9 mouse cellular contexts compared by ENCODE assay signal in genomic region chr10:122054535-122054934, GRCm38 (mm10). TPM values are rescaled to one million over a fixed set of nuclear protein-coding genes. Genes with fewer than 3 reads are reported as not detected.
DNase-seq lines count a peak whose midpoint lies in the region; ATAC-seq and TF ChIP-seq lines count a peak whose summit lies in the region.
"Had no signal": no experiment of that assay in that cellular context is flagged by ENCODE, and none has a peak within 500 bp of the region (broad histone marks: within the 10 kb centered on the region; RNA-seq: fewer than 3 reads in every experiment).

No protein-coding gene starts in this region.

- H3K9me3 ChIP-seq in forebrain, embryonic 11.5 days (ENCODE audit: control insufficient read depth, low read length), result no peaks in the 10 kb centered on the region
- H3K9me3 ChIP-seq in limb, embryonic 10.5 days (replicated peaks), result no peaks in the 10 kb centered on the region
- H3K9me3 ChIP-seq in midbrain, embryonic 13.5 days, result no peaks in the 10 kb centered on the region
- H3K9me3 ChIP-seq: lung, embryonic 15.5 days had no signal

- ATAC-seq in forebrain, embryonic 11.5 days (replicated peaks; ENCODE audit: low FRiP score), result peak; percentile 89
- peak; percentile 84 to 89 for ATAC-seq in hematopoietic stem cell, adult 5-6 weeks (replicated peaks in 1 of 2; ENCODE audit: insufficient read depth in 1 of 2, low FRiP score in 2 of 2, low TSS enrichment in 1 of 2, low read depth in 1 of 2, poor library complexity in 2 of 2, severe bottlenecking in 2 of 2)
- ATAC-seq in midbrain, embryonic 13.5 days, result peak; percentile 81

- H3K27ac ChIP-seq in forebrain, embryonic 11.5 days (ENCODE audit: low read depth, low read length), result no peak overlapping the region
- no peak overlapping the region for H3K27ac ChIP-seq in limb, embryonic 10.5 days
- H3K27ac ChIP-seq in midbrain, embryonic 13.5 days, result no peak overlapping the region
- no peak overlapping the region for H3K27ac ChIP-seq in testis, adult 2 months (ENCODE audit: control insufficient read depth, insufficient read depth, low read depth, low read length)
- H3K27ac ChIP-seq: lung, embryonic 15.5 days had no signal

- H3K9ac ChIP-seq in forebrain, embryonic 11.5 days (ENCODE audit: low read length), result no peak overlapping the region
- H3K9ac ChIP-seq in midbrain, embryonic 13.5 days (replicated peaks), result no peak overlapping the region
- H3K9ac ChIP-seq: lung, embryonic 15.5 days had no signal

- H3K4me1 ChIP-seq in forebrain, embryonic 11.5 days (replicated peaks; ENCODE audit: control insufficient read depth, insufficient read depth, low read length), result no peaks in the 10 kb centered on the region
- no peaks in the 10 kb centered on the region for H3K4me1 ChIP-seq in limb, embryonic 10.5 days
- no peaks in the 10 kb centered on the region for H3K4me1 ChIP-seq in midbrain, embryonic 13.5 days (replicated peaks)
- peaks cover 4% of the 10 kb centered on the region for H3K4me1 ChIP-seq in testis, adult 2 months (ENCODE audit: control insufficient read depth, insufficient read depth, low read length)
- H3K4me1 ChIP-seq: lung, embryonic 15.5 days had no signal

- TF ChIP-seq CTCF in testis, adult 2 months (IDR thresholded peaks at IDR 0.05; ENCODE audit: control insufficient read depth, insufficient read depth, insufficient replicate concordance, low read depth, low read length), result peak; percentile 86

- TF ChIP-seq POLR2A in testis, adult 2 months (IDR thresholded peaks at IDR 0.05; ENCODE audit: control insufficient read depth, low read depth, low read length), result no peak

- H3K27me3 ChIP-seq in forebrain, embryonic 11.5 days (ENCODE audit: control insufficient read depth, insufficient read depth, low read length), result no peaks in the 10 kb centered on the region
- H3K27me3 ChIP-seq in limb, embryonic 10.5 days (ENCODE audit: low read depth, poor library complexity, severe bottlenecking), result no peaks in the 10 kb centered on the region
- no peaks in the 10 kb centered on the region for H3K27me3 ChIP-seq in midbrain, embryonic 13.5 days
- H3K27me3 ChIP-seq in testis, adult 2 months (ENCODE audit: control insufficient read depth, insufficient read depth, low read length), result no peaks in the 10 kb centered on the region
- H3K27me3 ChIP-seq: lung, embryonic 15.5 days had no signal

- no peaks in the 10 kb centered on the region for H3K36me3 ChIP-seq in forebrain, embryonic 11.5 days (ENCODE audit: control insufficient read depth, insufficient read depth, low read length)
- no peaks in the 10 kb centered on the region for H3K36me3 ChIP-seq in limb, embryonic 10.5 days
- H3K36me3 ChIP-seq in midbrain, embryonic 13.5 days, result no peaks in the 10 kb centered on the region
- H3K36me3 ChIP-seq in testis, adult 2 months (ENCODE audit: control insufficient read depth, insufficient read depth, low read length), result no peaks in the 10 kb centered on the region
- H3K36me3 ChIP-seq: lung, embryonic 15.5 days had no signal

- no peak overlapping the region for H3K4me3 ChIP-seq in forebrain, embryonic 11.5 days (ENCODE audit: low read depth, low read length)
- H3K4me3 ChIP-seq in limb, embryonic 10.5 days, result no peak overlapping the region
- H3K4me3 ChIP-seq in midbrain, embryonic 13.5 days (replicated peaks), result no peak overlapping the region
- no peak overlapping the region for H3K4me3 ChIP-seq in testis, adult 2 months (ENCODE audit: control insufficient read depth, low read depth, low read length)
- H3K4me3 ChIP-seq: lung, embryonic 15.5 days had no signal

- H3K4me2 ChIP-seq in forebrain, embryonic 11.5 days (ENCODE audit: low read depth, low read length, severe bottlenecking), result no peak overlapping the region
- H3K4me2 ChIP-seq in midbrain, embryonic 13.5 days (replicated peaks), result no peak overlapping the region
- H3K4me2 ChIP-seq: lung, embryonic 15.5 days had no signal

- DNase-seq in layer of hippocampus, adult 11-12 months (ENCODE audit: low spot score), result peak; percentile 21
- no peak for DNase-seq in layer of hippocampus, adult 9-10 months (ENCODE audit: low spot score)
- DNase-seq in adrenal gland, postnatal 25 days, result peak; percentile 51
- peak; percentile 82 for DNase-seq in forebrain, embryonic 11.5 days (ENCODE audit: low spot score)
- peak; percentile 82 for DNase-seq in limb, embryonic 10.5 days (ENCODE audit: low spot score)

- 18% methylated on average over 8 of the region's 8 CpGs for WGBS in forebrain, embryonic 11.5 days
- WGBS in limb, embryonic 10.5 days, result 17% methylated on average over 8 of the region's 8 CpGs
- WGBS in midbrain, embryonic 13.5 days, result 14% methylated on average over 8 of the region's 8 CpGs

RNA-seq across cellular contexts. Expression of gene Srgap1, which starts 7.4 kb away (rescaled TPM):
- total RNA-seq in adrenal gland, postnatal 25 days (2021), result 2.1 and 2.3 TPM in 2 replicates
- 11.7 and 12.0 TPM in 2 replicates for polyA plus RNA-seq in forebrain, embryonic 11.5 days (2014; fragmentation: Nextera tagmentation; extraction: Ambion mirVana)
- 0.69 and 1.3 TPM in 2 replicates for total RNA-seq in hematopoietic stem cell, adult 5-6 weeks (2017)
- 5.4 and 6.6 TPM in 2 replicates for polyA plus RNA-seq in limb, embryonic 10.5 days (2016; fragmentation: Nextera tagmentation; extraction: Ambion mirVana)
- 40.1 and 40.9 TPM in 2 replicates for polyA plus RNA-seq in midbrain, embryonic 13.5 days (2015; fragmentation: Nextera tagmentation; extraction: Ambion mirVana)
- 31.9 and 35.3 TPM in 2 replicates for polyA plus RNA-seq in testis, adult 2 months (2012; rRNA removed)

RNA-seq across cellular contexts. Expression of gene Rxylt1, which starts 42.6 kb away (rescaled TPM):
- 37.7 and 42.6 TPM in 2 replicates for total RNA-seq in adrenal gland, postnatal 25 days (2021)
- 36.2 and 40.9 TPM in 2 replicates for polyA plus RNA-seq in forebrain, embryonic 11.5 days (2014; fragmentation: Nextera tagmentation; extraction: Ambion mirVana)
- total RNA-seq in hematopoietic stem cell, adult 5-6 weeks (2017), result 39.3 and 77.3 TPM in 2 replicates
- polyA plus RNA-seq in limb, embryonic 10.5 days (2016; fragmentation: Nextera tagmentation; extraction: Ambion mirVana), result 36.6 and 36.8 TPM in 2 replicates
- polyA plus RNA-seq in midbrain, embryonic 13.5 days (2015; fragmentation: Nextera tagmentation; extraction: Ambion mirVana), result 30.7 and 32.1 TPM in 2 replicates
- 2.1 and 3.1 TPM in 2 replicates for polyA plus RNA-seq in testis, adult 2 months (2012; rRNA removed)
